Mouse (Mus musculus) embryonic facial prominence, embryonic 11.5 days (tissue): ENCODE data around the gene Camk2b. TPM values are rescaled to one million over a fixed set of nuclear protein-coding genes. Genes with fewer than 3 reads are reported as not detected.
"Not testable (repeated sequence)": the region's sequence is repeated elsewhere in the genome, so short reads cannot be mapped to it uniquely, and the experiment has no call there.

Source experiments
- ATAC-seq: fragments of 200-750 bp; cut with Nextera tagmentation; replicated peaks from 2 replicates; pipeline ENCODE4 v1.8.0; 2017; ENCODE audit warnings: low read depth; ENCODE audit not compliant: insufficient number of reproducible peaks, low FRiP score, low TSS enrichment
- DNase-seq: peaks from one replicate; pipeline ENCODE4 v3.0.0-alpha.2; 2015; ENCODE audit warnings: low spot score
- H3K27ac ChIP-seq: fragments of 300-500 bp; sonication (generic); replicated peaks from 2 replicates; pipeline ENCODE4 v1.5.1; 2014; ENCODE audit warnings: mild to moderate bottlenecking, low read depth, low read length, control low read depth
- H3K27me3 ChIP-seq: fragments of 300-500 bp; sonication (generic); 2 replicates; pipeline ENCODE4 v1.6.1; 2014; ENCODE audit warnings: mild to moderate bottlenecking, low read length, moderate library complexity, mixed read lengths; ENCODE audit not compliant: control insufficient read depth, insufficient read depth
- H3K36me3 ChIP-seq: fragments of 300-500 bp; sonication (generic); replicated peaks from 2 replicates; pipeline ENCODE4 v1.6.1; 2014; ENCODE audit warnings: low read depth, mild to moderate bottlenecking, low read length, moderate library complexity, mixed read lengths; ENCODE audit not compliant: control insufficient read depth, insufficient read depth
- H3K4me1 ChIP-seq: fragments of 300-500 bp; sonication (generic); 2 replicates; pipeline ENCODE4 v1.6.1; 2014; ENCODE audit warnings: low read length, mixed read lengths; ENCODE audit not compliant: control insufficient read depth, insufficient read depth
- H3K4me2 ChIP-seq: fragments of 300-500 bp; sonication (generic); 2 replicates; pipeline ENCODE4 v1.6.1; 2014; ENCODE audit warnings: low read depth, mild to moderate bottlenecking, control low read depth, low read length, moderate library complexity
- H3K4me3 ChIP-seq: fragments of 300-500 bp; sonication (generic); 2 replicates; pipeline ENCODE4 v1.5.1; 2014; ENCODE audit warnings: low read depth, low read length, control low read depth
- H3K9ac ChIP-seq: fragments of 300-500 bp; sonication (generic); replicated peaks from 2 replicates; pipeline ENCODE4 v1.6.1; 2014; ENCODE audit warnings: mild to moderate bottlenecking, control low read depth, low read length
- H3K9me3 ChIP-seq: fragments of 300-500 bp; sonication (generic); replicated peaks from 2 replicates; pipeline ENCODE4 v1.6.1; 2016; ENCODE audit warnings: mild to moderate bottlenecking, low read length, inconsistent platforms, mixed read lengths; ENCODE audit not compliant: control insufficient read depth
- WGBS: fragments of 180-500 bp; shearing (Covaris S2); extraction: QIAGEN DNeasy Blood & Tissue Kit; methylation state at CpG from one replicate; pipeline ENCODE4 v1.1.7; 2014; 5-methylcytosine and 5-hydroxymethylcytosine counted together
- polyA plus RNA-seq: library from polyadenylated mRNA; unstranded; fragments of >200 nt; fragmentation: Nextera tagmentation; extraction: Ambion mirVana; gene quantifications from 2 replicates; pipeline ENCODE4 v1.2.1, GENCODE M21; 2014

The Camk2b gene
- polyA plus RNA-seq, 1 experiment from 2014 or later, result 1.7 TPM

GRCm38 (mm10) chr11:6010751-6011482 lies 55.2 kb downstream of the Camk2b start:
- not testable (repeated sequence) for H3K36me3 ChIP-seq, H3K27me3 ChIP-seq, H3K4me1 ChIP-seq, ATAC-seq, H3K4me3 ChIP-seq, H3K4me2 ChIP-seq, H3K9ac ChIP-seq, H3K9me3 ChIP-seq, H3K27ac ChIP-seq, DNase-seq
- WGBS, result 89% methylated on average over 2 of the region's 18 CpGs

GRCm38 (mm10) chr11:6007779-6008128 lies 58.4 kb downstream of the Camk2b start:
- not testable (repeated sequence) for H3K4me2 ChIP-seq, H3K4me1 ChIP-seq, H3K9ac ChIP-seq, H3K27ac ChIP-seq, ATAC-seq, H3K4me3 ChIP-seq, DNase-seq, H3K27me3 ChIP-seq, H3K36me3 ChIP-seq, H3K9me3 ChIP-seq
- WGBS, result 21% methylated on average over 8 of the region's 13 CpGs

- H3K4me2 ChIP-seq, result peak overlapping the region; percentile 33
Measured at GRCm38 (mm10) chr11:6007010-6007778, 59.0 kb downstream of the Camk2b start.

GRCm38 (mm10) chr11:6006351-6007009 lies 59.7 kb downstream of the Camk2b start:
- H3K9me3 ChIP-seq, H3K9ac ChIP-seq, DNase-seq, H3K4me1 ChIP-seq, H3K27me3 ChIP-seq, H3K36me3 ChIP-seq, ATAC-seq, H3K27ac ChIP-seq: not testable (repeated sequence)
- WGBS, result 2% methylated on average over 36 of the region's 44 CpGs
- peak overlapping the region; percentile 35 for H3K4me3 ChIP-seq
- H3K4me2 ChIP-seq, result peak overlapping the region; percentile 33

More at GRCm38 (mm10) chr11:6007010-6007778, 59.0 kb downstream of the Camk2b start:
- 0 out of 2 replicates have a peak, but pooled peaks have one; percentile 62 for ATAC-seq
- 4% methylated on average over 20 of the region's 49 CpGs for WGBS
- not testable (repeated sequence) for H3K9me3 ChIP-seq, H3K27me3 ChIP-seq, H3K9ac ChIP-seq, DNase-seq, H3K27ac ChIP-seq, H3K36me3 ChIP-seq, H3K4me1 ChIP-seq
- H3K4me3 ChIP-seq, result peak overlapping the region; percentile 35

GRCm38 (mm10) chr11:6005374-6006043 lies 60.7 kb downstream of the Camk2b start:
- H3K4me3 ChIP-seq, H3K27ac ChIP-seq, H3K4me1 ChIP-seq, H3K9ac ChIP-seq, H3K4me2 ChIP-seq, H3K27me3 ChIP-seq, H3K36me3 ChIP-seq, DNase-seq, H3K9me3 ChIP-seq, ATAC-seq: not testable (repeated sequence)
- 45% methylated on average over 1 of the region's 4 CpGs for WGBS

GRCm38 (mm10) chr11:6003046-6003639 lies 63.0 kb downstream of the Camk2b start:
- ATAC-seq (no peak), DNase-seq (no peak)
- no peak overlapping the region for H3K27ac ChIP-seq
- H3K36me3 ChIP-seq, result no peaks in the 10 kb centered on the region
- 37% methylated on average over 2 of the region's 2 CpGs for WGBS
- H3K27me3 ChIP-seq, result no peaks in the 10 kb centered on the region
- peaks cover 5% of the 10 kb centered on the region for H3K4me1 ChIP-seq
- no peak overlapping the region for H3K4me2 ChIP-seq
- no peak overlapping the region for H3K9ac ChIP-seq
- H3K9me3 ChIP-seq, result no peaks in the 10 kb centered on the region
- no peak overlapping the region for H3K4me3 ChIP-seq

GRCm38 (mm10) chr11:6001981-6002649 lies 64.0 kb downstream of the Camk2b start:
- ATAC-seq (no peak), DNase-seq (no peak)
- WGBS, result 79% methylated on average over 9 of the region's 9 CpGs
- no peaks in the 10 kb centered on the region for H3K9me3 ChIP-seq
- no peak overlapping the region for H3K9ac ChIP-seq
- H3K27ac ChIP-seq, result no peak overlapping the region
- H3K27me3 ChIP-seq, result no peaks in the 10 kb centered on the region
- H3K4me1 ChIP-seq, result peaks cover 5% of the 10 kb centered on the region
- H3K4me3 ChIP-seq, result no peak overlapping the region
- no peak overlapping the region for H3K4me2 ChIP-seq
- H3K36me3 ChIP-seq, result no peaks in the 10 kb centered on the region
